Mouse (Mus musculus) CH12.LX (cell line): ENCODE results near the gene Gbp6. TPM values are rescaled to one million over a fixed set of nuclear protein-coding genes. Genes with fewer than 3 reads are reported as not detected.
"Not testable (repeated sequence)": the region's sequence is repeated elsewhere in the genome, so short reads cannot be mapped to it uniquely, and the experiment has no call there.

Experiments used
- DNase-seq: peaks from one replicate; pipeline ENCODE4 v3.0.0-alpha.2; 2013; ENCODE audit errors: extremely low read depth
- H3K27ac ChIP-seq: 2 replicates; pipeline ENCODE4 v1.5.1; 2012; ENCODE audit warnings: low read depth, mild to moderate bottlenecking, control low read depth, moderate library complexity; ENCODE audit not compliant: insufficient read depth
- H3K27me3 ChIP-seq: replicated peaks from 2 replicates; pipeline ENCODE3; 2012; ENCODE audit warnings: inconsistent platforms
- H3K36me3 ChIP-seq, 2 experiments: replicated peaks in 1 of 2; 2 replicates each; pipeline versions ENCODE3 to v1.6.1; 2012; ENCODE audit warnings: inconsistent platforms in 1 of 2, low read length in 1 of 2, mild to moderate bottlenecking in 1 of 2, mixed read lengths in 1 of 2, moderate library complexity in 1 of 2; ENCODE audit not compliant: control insufficient read depth in 1 of 2, insufficient read depth in 1 of 2
- H3K4me1 ChIP-seq, 2 experiments: 2 replicates each; pipeline ENCODE4 v1.6.1; 2012; ENCODE audit warnings: inconsistent platforms in 1 of 2, moderate library complexity in 1 of 2; ENCODE audit not compliant: insufficient read depth in 2 of 2, control insufficient read depth in 1 of 2
- H3K4me2 ChIP-seq: 2 replicates; pipeline ENCODE4 v1.6.1; 2012; ENCODE audit warnings: low read depth, mild to moderate bottlenecking, control low read depth; ENCODE audit not compliant: poor library complexity, insufficient read depth, severe bottlenecking
- H3K4me3 ChIP-seq, 3 experiments: fragments of 150-350 bp in 1 of 3; sonication (generic) in 1 of 3; replicated peaks in 1 of 3; 2 replicates each; pipeline versions ENCODE3 to v1.5.1; 2011 to 2012; ENCODE audit warnings: low read depth in 2 of 3, low read length in 2 of 3, mild to moderate bottlenecking in 2 of 3, moderate library complexity in 2 of 3, control low read depth in 1 of 3, improper control_type of control experiment in 1 of 3, inconsistent platforms in 1 of 3, mixed read lengths in 1 of 3; ENCODE audit not compliant: poor library complexity in 1 of 3
- H3K79me2 ChIP-seq: replicated peaks from 2 replicates; pipeline ENCODE4 v1.6.1; 2012; ENCODE audit warnings: mild to moderate bottlenecking, moderate library complexity; ENCODE audit not compliant: control insufficient read depth, poor library complexity, insufficient read depth, severe bottlenecking; ENCODE audit errors: extremely low read depth
- H3K9ac ChIP-seq: 2 replicates; pipeline ENCODE4 v1.6.1; 2012; ENCODE audit warnings: low read depth, mild to moderate bottlenecking, control low read depth, moderate library complexity; ENCODE audit not compliant: insufficient read depth
- H3K9me3 ChIP-seq: replicated peaks from 2 replicates; pipeline ENCODE3; 2012; ENCODE audit warnings: low read length, inconsistent platforms, mixed read lengths
- BHLHE40 ChIP-seq: IDR thresholded peaks from 2 replicates; pipeline ENCODE4 v1.6.1; 2011; ENCODE audit warnings: mild to moderate bottlenecking, low read depth, low read length, improper control_type of control experiment
- ELF1 ChIP-seq: IDR thresholded peaks from 2 replicates; pipeline ENCODE4 v1.6.1; 2014; ENCODE audit warnings: low read depth, mild to moderate bottlenecking, inconsistent platforms, low read length, improper control_type of control experiment
- ETS1 ChIP-seq: conservative IDR thresholded peaks from 2 replicates; pipeline ENCODE4 v1.6.1; 2012; ENCODE audit warnings: low read depth, mild to moderate bottlenecking, inconsistent platforms, low read length, improper control_type of control experiment, moderate library complexity
- HCFC1 ChIP-seq: IDR thresholded peaks from 2 replicates; pipeline ENCODE4 v1.6.1; 2012; ENCODE audit warnings: low read depth, mild to moderate bottlenecking, inconsistent platforms, low read length, improper control_type of control experiment
- MAFK ChIP-seq: IDR thresholded peaks from 2 replicates; pipeline ENCODE4 v1.6.1; 2011; ENCODE audit warnings: low read length, improper control_type of control experiment; ENCODE audit not compliant: insufficient replicate concordance
- PAX5 ChIP-seq: IDR thresholded peaks from 2 replicates; pipeline ENCODE4 v1.6.1; 2012; ENCODE audit warnings: low read length, inconsistent platforms, mixed read lengths
- dilution Hi-C: fragments of 300-500 bp; cut with MboI; formaldehyde crosslinking; loops from 2 replicates; pipeline ENCODE4 v1.14.3; 2020; ENCODE audit warnings: low sequenced_read_pairs; ENCODE audit not compliant: extremely low pct_unique_long_range_greater_than_20kb, extremely low pct_ligation_motif_present
- in situ Hi-C: fragments of 300-500 bp; cut with MboI; formaldehyde crosslinking; loops from 3 replicates; pipeline ENCODE4 v1.14.3; 2019; ENCODE audit warnings: low sequenced_read_pairs, low pct_ligation_motif_present, low pct_unique_long_range_greater_than_20kb, mixed read lengths
- polyA plus RNA-seq: library from polyadenylated mRNA; unstranded; fragments of >175 nt; gene quantifications from 2 replicates; pipeline ENCODE4 v1.2.1, GENCODE M21; 2012; ENCODE audit warnings: low read depth; ENCODE audit not compliant: insufficient read length
- total RNA-seq, 2 experiments: library from RNA; depleted of rRNA; stranded (reverse); fragments of 300-350 nt in 1 of 2; fragments of >200 nt in 1 of 2; gene quantifications; 2 replicates each; pipeline ENCODE4 v1.2.3; 2012 to 2014

The Gbp6 gene
- total and polyA plus RNA-seq, 3 experiments = 0.84 to 2.0 (median 1.5) TPM

DNA sequence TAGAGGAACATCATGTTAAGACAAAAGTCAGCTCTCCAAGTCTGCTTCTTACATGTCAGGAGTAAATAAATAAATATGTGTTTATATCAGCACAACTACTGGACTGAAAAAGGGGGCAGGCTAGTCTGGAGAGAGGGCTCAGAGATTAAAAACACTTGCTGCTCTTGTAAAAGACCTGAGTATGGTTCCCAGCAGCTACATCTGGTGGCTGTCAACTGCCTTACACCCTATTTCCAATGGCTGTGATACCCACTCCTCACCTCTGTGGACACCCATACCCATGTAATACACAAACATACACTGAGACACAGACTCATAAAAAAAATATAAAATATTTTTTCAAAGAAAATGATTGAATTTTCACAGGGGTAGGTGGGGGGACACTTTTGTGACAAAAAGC lies 41.0 kb downstream of the Gbp6 start (continued):
- TF ChIP-seq MAFK (no peak), HCFC1 (no peak), PAX5 (no peak), ETS1 (no peak)

DNA sequence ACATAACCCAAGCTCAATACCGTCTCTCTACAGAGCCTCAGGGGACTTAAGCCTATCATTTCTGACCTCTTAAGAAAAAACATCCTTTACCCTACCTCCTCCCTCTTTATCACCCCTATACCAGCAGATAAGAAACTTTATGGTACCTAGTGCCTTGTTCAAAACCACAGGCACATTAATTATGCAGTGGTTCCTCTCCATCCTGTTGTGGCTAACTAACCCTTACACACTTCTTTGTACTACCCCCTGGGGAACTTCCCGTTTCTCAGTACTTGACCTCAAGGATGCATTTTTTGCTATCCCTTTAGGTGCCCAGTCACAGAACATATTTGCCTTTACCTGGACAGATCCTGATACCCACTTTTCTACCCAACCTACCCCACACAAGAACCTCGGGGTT lies 48.8 kb downstream of the Gbp6 start:
- H3K9ac ChIP-seq, H3K27ac ChIP-seq, H3K9me3 ChIP-seq, H3K4me2 ChIP-seq, H3K4me3 ChIP-seq, in situ Hi-C loops, H3K36me3 ChIP-seq, H3K79me2 ChIP-seq, H3K27me3 ChIP-seq, DNase-seq, dilution Hi-C loops: not testable (repeated sequence)
- peaks cover 0 to 19% of the 10 kb centered on the region in 2 experiments; a peak in 2 of 4 replicates for H3K4me1 ChIP-seq

DNA sequence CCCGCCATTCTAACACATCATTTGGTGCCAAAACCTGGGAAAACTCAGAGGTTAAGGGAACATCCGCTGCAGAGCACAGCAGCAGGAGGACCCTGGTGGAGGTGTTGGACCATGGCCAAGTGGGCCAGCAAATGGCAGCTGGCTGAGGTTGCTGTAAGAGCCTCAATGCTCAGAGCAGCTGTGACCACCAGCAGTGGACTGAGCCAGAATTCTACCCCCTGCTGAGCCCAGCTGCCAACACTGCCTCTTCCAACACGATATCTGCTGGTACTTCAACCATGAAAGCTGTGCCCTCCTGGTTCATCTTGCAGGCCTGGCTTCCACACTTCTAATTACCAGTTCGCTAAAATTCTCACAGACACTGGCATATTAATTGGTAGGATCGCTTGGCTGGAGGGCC lies 52.5 kb downstream of the Gbp6 start:
- H3K4me2 ChIP-seq, H3K27me3 ChIP-seq, DNase-seq, H3K36me3 ChIP-seq, H3K79me2 ChIP-seq, H3K27ac ChIP-seq, H3K4me3 ChIP-seq, in situ Hi-C loops, H3K9ac ChIP-seq, dilution Hi-C loops, H3K9me3 ChIP-seq: not testable (repeated sequence)
- peaks cover 4 to 31% of the 10 kb centered on the region in 2 experiments; a peak in 2 of 4 replicates for H3K4me1 ChIP-seq

DNA sequence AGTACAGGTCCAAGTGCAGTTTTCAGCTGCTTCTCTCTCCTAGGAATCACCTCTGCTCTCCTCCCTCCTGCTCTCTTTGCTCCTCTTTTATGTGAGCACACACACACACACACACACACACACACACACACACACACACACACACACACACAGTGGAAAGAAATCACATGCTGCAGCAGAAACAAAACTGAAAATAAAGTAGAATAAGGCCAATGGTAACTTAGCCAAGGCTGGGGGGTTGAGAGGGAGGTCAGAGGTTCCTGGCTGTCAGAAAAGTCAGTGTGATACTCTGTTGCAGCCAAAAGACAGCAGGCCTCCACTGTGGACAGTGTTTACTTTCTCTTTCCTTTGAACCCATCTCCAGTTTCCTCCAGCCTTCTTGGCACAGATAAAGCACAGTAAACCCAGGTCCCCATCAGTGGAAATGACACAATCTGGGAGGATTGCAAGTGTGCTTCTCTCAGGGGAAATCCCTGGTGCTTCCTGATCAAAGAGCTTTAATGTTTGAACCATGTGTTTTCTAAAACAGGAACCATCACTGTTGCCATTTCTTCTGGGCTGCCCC lies 53.9 kb downstream of the Gbp6 start, which contains the start of gene Gbp10:
Gene Gbp10, minus strand, starts transcription at position 51 of the 565 bp plus-strand sequence.
- H3K9me3 ChIP-seq, H3K36me3 ChIP-seq, H3K27ac ChIP-seq, in situ Hi-C loops, dilution Hi-C loops, H3K27me3 ChIP-seq, H3K4me3 ChIP-seq, H3K9ac ChIP-seq, H3K79me2 ChIP-seq: not testable (repeated sequence)
- TF ChIP-seq BHLHE40 (peak; percentile 42; the same call in 1 of the 2 replicates), ELF1 (0 out of 2 replicates have a peak, but pooled peaks have one; percentile 12)
- peaks cover 4 to 29% of the 10 kb centered on the region in 2 experiments; a peak in 2 of 4 replicates for H3K4me1 ChIP-seq
- peak; percentile 27 for DNase-seq
- peak within 1 kb of the TSS; percentile 50 for H3K4me2 ChIP-seq

DNA sequence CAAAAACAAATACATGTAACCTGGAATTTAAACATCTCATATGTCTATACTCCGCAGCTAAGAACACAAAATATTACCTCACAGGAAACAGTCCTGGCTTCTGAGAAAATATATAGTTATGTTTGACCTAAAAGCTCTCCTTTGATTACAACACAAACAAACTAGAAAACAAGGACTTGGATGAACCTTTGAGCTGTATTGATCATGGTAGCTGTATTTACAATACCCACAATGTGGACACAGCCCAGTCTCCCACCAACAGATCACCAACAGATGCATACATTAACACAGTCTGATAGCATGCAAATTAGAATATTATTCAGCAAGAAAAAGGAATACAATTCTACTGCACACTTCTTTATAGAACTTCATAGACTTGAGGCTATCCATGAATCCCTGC lies 55.1 kb downstream of the Gbp6 start:
- H3K4me3 ChIP-seq, H3K9ac ChIP-seq, H3K4me2 ChIP-seq, dilution Hi-C loops, H3K27ac ChIP-seq, H3K9me3 ChIP-seq, DNase-seq, H3K79me2 ChIP-seq, H3K36me3 ChIP-seq, in situ Hi-C loops, H3K27me3 ChIP-seq: not testable (repeated sequence)
- peaks cover 4 to 27% of the 10 kb centered on the region in 2 experiments; a peak in 2 of 4 replicates for H3K4me1 ChIP-seq

DNA sequence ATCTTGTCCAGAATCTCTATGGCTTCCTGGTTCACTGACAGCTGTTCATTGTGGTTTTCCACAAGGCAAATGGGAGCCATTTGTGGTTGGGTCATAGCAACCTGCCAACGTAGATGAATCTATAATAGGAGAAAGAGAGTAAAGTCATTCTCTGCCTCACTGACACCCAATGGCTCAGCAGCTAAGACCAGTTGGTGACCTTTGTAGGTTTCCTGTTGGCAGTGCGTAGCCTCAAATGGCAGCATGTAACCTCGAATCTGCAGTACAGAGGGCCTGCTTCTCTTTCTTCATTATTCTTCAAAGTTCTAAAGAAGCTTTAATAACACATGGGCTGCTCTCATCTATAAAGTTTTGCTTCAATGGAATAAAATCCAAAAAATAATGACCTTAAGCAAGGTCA lies 57.5 kb downstream of the Gbp6 start:
- in situ Hi-C loops, H3K36me3 ChIP-seq, H3K79me2 ChIP-seq, DNase-seq, H3K9ac ChIP-seq, dilution Hi-C loops, H3K27ac ChIP-seq, H3K4me2 ChIP-seq, H3K9me3 ChIP-seq, H3K4me3 ChIP-seq, H3K27me3 ChIP-seq: not testable (repeated sequence)
- peaks cover 4 to 27% of the 10 kb centered on the region in 2 experiments; a peak in 2 of 4 replicates for H3K4me1 ChIP-seq
